Mouse (Mus musculus) bone marrow macrophage, adult 2 months (primary cell): Measurements from ENCODE around the gene Vash2.

Source experiments
- CTCF ChIP-seq: IDR thresholded peaks from 2 replicates; pipeline ENCODE4 v1.5.1; 2012; ENCODE audit warnings: low read depth, mild to moderate bottlenecking, low read length, moderate library complexity
- POLR2A ChIP-seq: IDR thresholded peaks from 2 replicates; pipeline ENCODE4 v1.6.1; 2012; ENCODE audit warnings: mild to moderate bottlenecking, low read depth, low read length, borderline replicate concordance

GRCm38 (mm10) chr1:190981412-190981811, 2.3 kb upstream of the Vash2 start:
- TF ChIP-seq CTCF (no peak), POLR2A (no peak)
